Mouse (Mus musculus): ENCODE data around the gene Maml3.

The Maml3 gene

GRCm38 (mm10) chr3:52104636-52105151 is at the start of gene Maml3:
Maml3 (minus strand) TSS chr3:52105076.
- peak; percentile 87 for DNase-seq (ENCODE audit: low spot score)

- DNase-seq (ENCODE audit: low spot score) = no peak
Measured at GRCm38 (mm10) chr3:52151155-52151554, 46.3 kb upstream of the Maml3 start.

DNA sequence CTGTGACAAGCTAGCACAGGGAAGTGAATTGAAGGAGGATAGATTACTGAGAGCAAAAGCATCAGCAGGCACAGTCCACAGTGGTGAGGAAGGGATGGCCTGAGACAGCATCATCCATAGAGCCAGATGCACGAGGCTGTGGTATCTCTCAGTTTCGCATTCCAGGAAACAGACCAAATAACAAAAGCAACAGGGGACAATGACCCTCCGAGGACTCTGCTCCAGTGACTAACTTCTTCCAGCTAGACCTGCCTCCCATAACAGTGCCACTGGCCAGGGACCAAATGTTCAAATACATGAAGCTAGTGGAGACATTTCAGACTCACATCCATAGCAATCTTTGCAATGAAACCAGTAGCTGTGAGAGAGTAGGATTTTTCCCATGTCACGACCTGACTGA is 43.4 kb upstream of the Maml3 start:
- DNase-seq (ENCODE audit: low spot score) = no peak

DNA sequence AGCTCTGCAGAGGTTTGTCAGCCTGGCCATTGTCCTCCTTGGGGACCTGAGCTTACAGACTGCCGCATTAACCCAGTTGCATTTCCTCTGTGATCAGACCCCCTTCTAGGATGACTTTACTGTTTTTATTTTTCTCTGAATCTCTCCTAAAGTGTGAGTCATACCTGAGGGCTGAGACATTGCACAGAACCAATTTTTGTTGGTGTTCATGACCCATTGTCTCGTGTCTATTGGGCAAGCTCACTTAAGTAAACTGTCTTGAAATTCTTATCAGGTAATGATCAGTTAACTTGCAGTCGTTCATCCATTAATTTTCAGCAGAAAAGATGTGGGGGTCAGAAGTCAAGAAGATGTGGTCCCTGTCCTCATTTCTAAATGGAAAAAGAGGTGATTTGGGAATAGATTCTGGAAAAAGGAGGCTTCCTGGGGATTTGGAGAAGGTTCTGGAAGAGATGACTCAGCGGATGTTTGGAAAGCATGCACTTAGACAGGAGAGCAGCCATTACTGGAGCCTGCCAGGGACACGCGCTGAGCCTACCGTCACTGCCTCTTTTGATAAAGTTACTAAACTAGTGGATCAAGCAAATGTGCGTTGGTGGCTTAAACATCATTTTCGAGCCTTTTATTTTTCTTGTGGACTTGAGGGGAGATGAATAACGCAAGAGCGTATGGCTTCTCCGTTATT is 40.0 kb upstream of the Maml3 start:
- no peak for DNase-seq (ENCODE audit: low spot score)

GRCm38 (mm10) chr3:52143017-52143416 is 38.1 kb upstream of the Maml3 start:
- DNase-seq (ENCODE audit: low spot score) = peak; percentile 55

DNA sequence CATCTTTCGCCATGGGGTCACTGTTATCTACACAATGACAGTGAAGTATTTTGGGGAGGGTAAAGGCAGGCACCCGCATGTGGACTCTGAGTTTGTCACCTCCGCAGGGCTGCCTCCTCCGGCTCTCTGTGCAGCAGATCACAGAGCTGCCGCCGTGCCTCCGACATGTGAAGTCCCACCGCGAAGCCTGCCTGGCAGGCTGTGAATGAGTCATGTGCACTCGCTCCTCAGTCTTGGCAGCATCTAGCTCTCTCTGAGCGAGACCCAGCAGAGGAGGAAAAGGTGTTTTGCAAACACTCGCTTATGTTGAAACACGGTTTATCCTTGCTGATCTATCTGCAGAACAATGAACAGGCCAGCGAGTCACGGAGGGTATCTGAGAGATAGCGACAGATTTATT is 35.3 kb upstream of the Maml3 start:
- peak; percentile 28 for DNase-seq (ENCODE audit: low spot score)

- no peak for DNase-seq (ENCODE audit: low spot score)
Measured at GRCm38 (mm10) chr3:52125421-52125820, 20.5 kb upstream of the Maml3 start.

DNA sequence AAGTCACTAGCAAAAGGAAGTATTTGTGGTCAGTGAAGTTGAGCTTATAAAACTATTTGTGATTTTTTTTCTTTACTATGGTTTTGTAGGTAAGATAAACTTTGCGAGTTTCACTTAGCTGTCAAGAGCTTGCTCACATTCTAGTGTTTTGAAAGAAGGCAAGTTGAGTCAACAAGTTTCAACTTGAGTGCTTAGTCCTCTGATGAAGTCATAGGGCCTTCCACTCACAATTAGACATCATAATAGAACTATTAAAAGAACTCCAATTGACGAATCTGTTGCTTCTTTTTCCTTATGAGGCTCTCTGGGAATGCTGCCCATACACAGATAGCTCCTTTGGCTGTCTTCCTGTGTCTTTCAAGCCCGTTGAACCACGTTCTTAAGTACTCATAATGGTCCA is 16.0 kb upstream of the Maml3 start:
- DNase-seq (ENCODE audit: low spot score) = no peak

DNA sequence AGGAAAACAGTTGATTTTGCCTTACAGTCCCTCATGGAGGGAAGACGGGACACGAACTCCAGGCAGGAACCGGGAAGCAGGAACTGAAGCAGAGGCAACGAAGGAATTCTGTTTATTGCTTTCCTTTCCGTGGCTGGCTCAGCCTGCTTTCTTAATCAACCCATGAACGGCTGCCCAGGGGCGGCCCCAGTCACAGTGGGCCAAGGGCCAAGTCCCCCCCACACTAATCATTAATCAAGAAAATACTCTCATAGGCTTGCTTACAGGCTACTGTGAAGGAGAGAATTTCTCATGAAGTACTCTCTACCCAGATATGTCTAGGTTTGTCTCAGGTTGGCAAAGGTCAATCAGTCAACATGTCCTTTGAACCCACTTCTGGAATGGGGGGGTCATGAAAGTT is 14.3 kb upstream of the Maml3 start:
- no peak for DNase-seq (ENCODE audit: low spot score)

- DNase-seq (ENCODE audit: low spot score) = no peak
Measured at GRCm38 (mm10) chr3:52115421-52115820, 10.5 kb upstream of the Maml3 start.

GRCm38 (mm10) chr3:52108027-52108426 is 3.2 kb upstream of the Maml3 start:
- no peak for DNase-seq (ENCODE audit: low spot score)

- DNase-seq (ENCODE audit: low spot score) = no peak
Measured at GRCm38 (mm10) chr3:52105156-52105555, 280 bp upstream of the Maml3 start.

DNA sequence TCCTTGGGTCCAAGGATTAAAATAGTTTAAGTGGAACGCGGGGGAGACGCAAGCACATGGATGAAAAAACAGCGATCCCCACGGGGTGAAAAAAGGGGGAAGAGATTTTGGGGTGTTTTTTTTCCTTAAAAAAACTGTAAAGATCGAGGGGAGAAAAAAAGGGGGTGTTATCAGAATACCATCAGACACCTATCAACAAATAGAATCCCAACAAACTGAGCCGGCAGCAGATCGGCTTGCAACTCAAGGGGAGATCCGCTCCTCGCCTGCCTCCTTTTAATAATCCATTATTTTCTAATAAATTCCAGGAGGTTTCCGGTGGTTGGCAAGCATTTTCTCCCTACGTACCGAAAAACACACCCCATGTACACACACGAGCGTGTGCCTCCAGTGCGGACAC is 668 bp downstream of the Maml3 start:
- DNase-seq (ENCODE audit: low spot score) = no peak

DNA sequence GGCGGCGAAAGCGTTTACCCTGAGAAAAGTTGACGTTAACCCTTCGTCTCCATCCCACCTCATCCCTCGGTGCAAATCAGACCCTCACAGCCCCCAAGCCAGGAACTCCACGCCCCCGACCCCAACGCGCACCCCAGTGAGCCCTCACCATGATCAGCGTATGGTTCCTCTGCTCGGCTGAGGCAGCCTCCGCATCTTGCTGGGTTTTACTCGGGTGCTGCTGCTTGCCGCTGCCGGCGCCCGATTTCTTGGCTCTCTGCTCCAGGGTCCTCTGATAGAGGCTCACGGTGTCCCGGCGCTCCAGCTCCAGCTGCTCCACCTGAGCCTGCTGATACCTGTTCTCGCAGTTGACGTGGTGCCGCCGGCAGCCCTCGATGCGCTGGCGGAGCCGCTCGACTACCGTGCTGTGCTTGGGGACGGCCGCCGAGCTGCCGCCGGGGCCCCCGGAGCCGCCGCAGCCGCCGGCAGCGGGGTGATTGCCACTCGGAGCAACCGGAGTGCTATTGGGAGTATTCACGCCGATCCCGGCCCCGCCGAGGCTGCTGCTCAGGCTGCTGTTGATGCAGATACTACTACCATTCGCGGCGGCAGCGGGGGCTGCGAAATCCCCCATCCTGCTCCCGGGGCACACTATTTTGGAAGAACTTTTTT is 1.2 kb downstream of the Maml3 start:
- peak; percentile 41 for DNase-seq (ENCODE audit: low spot score)

DNA sequence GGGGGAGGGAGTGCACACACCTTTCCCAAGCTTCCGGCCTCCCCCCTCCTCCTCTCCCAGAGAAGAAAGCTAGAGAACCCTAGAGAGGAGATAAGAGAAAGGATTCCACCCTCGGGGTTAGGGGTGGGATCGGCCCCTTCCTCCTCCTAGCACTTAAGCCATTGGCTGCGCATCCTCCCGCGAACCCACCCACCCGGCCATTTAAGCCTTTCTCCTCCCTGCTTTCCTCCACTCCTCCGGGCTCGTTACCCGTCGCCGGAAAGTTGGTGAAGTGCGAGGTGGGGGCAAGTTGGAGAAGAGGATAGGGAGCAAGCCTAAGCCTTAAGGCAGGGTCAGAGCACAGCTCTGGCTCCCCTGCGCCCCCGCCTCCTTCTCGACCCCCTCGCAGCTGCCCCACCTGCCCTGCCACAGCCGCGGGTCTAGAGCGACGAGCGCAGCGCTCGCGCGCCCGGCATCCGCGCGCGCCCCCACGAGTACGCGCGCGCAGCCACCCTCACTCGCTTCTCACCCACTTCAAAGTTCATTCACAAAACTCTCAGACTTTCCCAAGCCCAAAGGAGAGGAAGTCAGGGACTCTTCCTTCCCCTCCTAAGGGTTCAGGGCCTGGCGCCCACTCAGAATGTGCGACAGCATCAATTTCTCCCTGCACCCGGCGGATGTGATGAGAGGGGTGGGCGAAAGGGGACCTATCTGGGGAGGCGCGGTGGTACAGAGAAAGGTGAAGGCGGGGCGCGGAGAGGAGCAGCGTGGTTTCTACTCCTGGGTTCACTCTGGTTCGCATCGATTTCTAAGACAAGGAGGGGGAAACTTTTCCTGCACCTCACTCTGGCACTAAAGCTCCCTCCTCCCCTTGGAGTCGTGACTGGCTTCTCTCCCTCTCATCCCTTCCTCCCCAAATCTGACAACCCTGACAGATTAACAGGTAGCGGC is 2.0 kb downstream of the Maml3 start:
- DNase-seq (ENCODE audit: low spot score) = peak; percentile 87

DNA sequence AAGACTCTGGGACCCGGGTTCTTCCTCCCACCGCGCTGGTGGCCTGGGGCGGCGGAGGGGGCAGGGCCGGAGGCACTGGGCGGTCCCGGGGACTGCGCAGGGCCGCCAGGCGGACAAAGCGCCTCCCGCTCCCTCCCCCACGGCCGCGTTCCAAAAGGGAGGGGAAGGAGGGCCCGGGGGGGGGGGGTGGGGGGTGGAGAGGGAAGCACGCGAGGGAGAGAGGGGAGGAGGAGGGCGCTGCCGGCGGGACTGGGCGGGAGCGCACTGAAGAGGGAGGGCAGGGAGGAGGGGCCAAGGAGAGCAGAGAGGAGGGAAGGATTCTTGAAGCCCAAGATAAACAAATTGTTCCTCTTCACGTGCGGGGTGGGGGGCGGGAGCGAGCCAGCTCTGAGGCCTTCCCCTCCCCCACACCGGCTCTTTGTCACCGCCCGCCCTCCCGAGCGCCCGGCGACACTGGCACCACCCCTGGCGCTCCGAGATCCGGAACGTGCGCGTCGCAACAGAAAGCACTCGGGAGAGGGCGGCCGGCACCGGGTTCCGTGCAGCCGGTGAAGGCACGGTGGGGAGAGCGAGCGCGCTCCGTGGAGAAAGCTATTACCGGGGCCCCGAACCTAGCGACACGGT is 2.8 kb downstream of the Maml3 start:
- DNase-seq (ENCODE audit: low spot score) = peak; percentile 94

GRCm38 (mm10) chr3:52101401-52101976 is 3.4 kb downstream of the Maml3 start:
- no peak for DNase-seq (ENCODE audit: low spot score)

- DNase-seq (ENCODE audit: low spot score) = no peak
Measured at GRCm38 (mm10) chr3:52100926-52101325, 4.0 kb downstream of the Maml3 start.

GRCm38 (mm10) chr3:52100306-52100705 is 4.6 kb downstream of the Maml3 start:
- DNase-seq (ENCODE audit: low spot score) = no peak

- DNase-seq (ENCODE audit: low spot score) = no peak
Measured at GRCm38 (mm10) chr3:52099286-52099685, 5.6 kb downstream of the Maml3 start.

DNA sequence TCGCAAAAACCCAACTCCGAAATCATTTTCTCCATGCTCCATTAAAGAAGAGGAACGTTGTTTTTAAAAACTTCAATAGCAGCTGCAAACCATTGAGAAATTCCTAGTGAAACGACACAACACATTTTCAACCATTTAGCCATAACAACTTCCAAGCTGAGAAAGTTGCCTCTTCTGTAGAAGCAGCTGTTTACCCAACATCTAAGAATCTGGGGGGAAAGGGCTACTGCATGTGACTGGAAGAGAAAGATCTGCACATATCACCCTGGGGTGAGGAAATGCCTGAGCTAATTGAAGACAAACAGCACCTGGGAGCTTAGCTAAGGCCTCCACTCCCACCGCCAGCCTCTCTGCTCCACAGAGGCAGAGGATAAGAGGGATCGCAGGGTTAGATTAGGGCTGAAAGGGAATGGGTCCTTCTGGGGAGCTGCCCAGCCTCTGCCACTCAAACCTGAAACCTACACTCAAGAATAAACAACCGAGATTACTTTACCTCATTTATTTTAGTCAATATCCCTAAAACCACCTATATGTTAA is 13.5 kb downstream of the Maml3 start:
- DNase-seq (ENCODE audit: low spot score) = no peak
